Mouse (Mus musculus) c-Kit-negative CD71-positive TER-119-positive erythroid progenitor cells, embryonic 14.5 days (primary cell): ENCODE measurements around the gene Ckap2.

ENCODE experiments used
- DNase-seq: peaks from one replicate; pipeline ENCODE4 v3.0.0-alpha.2; 2013; ENCODE audit warnings: low read depth, low spot score

Gene Ckap2

DNA sequence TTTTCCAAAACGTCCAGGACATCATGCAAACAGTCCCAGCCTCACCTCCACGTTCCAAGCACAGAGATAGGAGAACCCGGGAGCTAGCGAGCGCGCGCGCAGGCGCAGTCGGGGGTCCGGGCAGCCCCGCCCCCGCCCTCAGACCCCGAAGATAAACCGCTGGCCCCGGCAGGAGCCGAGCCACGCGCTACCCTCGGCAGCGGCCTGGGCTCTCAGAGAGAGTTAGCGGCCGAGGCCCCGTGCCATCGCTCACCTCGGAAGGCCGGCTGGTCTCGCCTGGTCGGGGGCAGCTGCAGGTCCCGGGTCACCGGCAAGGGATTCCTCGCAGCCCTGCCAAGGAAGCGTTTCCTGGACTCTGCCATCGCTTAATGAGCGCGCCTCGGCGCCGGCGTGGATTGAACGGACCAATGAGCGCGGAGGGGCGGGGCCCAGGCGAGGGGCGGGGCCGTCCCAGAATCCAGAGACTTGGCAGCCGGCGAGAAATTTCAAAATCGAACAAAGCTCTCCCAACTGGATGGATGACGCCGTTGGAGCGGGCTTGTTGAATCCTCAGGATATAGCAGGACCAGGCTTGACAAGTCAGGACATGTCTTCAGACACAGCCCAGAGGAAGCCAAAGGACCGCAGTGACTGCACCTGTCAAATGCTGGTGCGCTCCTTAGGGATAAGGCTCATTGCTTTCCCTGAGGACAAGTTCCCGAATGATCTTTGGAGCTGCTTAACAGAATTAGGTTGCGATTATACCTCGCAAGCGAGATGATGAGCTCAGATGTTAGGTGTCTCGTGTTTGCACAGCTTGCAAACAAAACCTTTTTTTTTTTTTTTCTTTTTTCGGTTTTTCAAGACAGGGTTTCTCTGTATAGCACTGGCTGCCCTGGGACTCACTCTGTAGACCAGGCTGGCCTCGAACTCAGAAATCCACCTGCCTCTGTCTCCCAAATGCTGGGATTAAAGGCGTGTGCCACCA lies at the start of gene Ckap2:
Ckap2 (minus strand) TSS at position 389 of the 967 bp plus-strand sequence.
- peak; percentile 91 for DNase-seq

DNA sequence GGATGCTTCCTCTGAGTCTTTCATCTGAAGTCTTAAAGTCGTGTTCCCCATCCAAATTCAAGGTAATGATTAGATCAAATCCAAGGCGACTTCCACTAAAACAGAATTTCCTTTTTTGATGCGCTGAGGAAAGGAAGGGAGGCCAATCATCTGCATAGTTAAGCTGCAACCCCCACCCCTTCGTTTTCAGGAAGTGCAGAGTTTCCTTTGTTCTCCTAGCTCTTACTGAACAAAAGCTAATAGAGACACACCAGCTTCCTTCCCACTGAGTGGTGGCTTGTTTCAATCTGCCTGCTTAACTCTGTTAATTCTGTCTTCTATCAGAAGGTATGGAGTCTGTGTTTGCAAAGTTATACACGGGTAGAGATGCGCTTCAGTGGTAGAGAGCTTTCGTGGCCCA lies 43.0 kb upstream of the Ckap2 start:
- DNase-seq, result no peak

DNA sequence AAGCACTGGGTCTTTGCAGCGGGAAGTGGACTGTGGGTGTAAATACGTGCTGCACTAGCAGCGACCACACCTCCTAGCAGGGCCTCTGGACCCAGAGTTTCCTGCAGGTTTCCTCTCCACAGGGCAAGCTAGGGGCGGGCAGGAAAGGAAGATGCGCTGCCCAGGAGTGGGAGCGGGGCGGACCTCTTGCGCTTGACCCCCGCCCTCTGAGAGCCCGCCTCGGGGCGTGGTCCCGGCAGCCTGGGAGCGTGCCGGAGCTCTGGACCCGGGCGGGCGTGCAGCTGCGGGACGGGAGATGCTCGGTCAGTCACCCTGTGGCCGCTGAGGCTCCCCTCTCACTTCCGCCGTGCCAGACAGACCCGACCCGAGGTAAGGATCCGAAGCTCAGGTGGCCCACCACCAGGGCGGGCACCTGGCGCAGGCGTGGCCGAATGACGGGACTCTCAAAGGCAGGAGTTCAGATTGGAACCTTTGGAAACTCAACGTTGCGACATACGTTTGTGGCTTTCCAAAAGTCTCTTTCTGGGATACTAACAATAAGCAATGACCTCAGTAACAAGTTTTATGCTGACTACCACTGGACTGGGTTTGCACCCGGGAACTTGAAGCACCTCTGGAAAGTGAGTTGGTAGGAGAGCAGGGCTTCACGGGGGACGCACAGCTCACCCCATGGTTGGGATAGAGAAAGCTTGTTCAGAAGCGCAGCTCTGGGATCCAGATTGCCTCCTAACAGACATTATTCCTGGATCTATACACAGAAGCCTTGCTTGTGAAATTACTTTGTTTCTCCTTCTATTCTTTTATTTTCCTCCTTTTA lies 41.6 kb upstream of the Ckap2 start, which contains the start of gene Thsd1:
Thsd1 (plus strand) TSS at position 253 of the 817 bp plus-strand sequence.
- no peak for DNase-seq

DNA sequence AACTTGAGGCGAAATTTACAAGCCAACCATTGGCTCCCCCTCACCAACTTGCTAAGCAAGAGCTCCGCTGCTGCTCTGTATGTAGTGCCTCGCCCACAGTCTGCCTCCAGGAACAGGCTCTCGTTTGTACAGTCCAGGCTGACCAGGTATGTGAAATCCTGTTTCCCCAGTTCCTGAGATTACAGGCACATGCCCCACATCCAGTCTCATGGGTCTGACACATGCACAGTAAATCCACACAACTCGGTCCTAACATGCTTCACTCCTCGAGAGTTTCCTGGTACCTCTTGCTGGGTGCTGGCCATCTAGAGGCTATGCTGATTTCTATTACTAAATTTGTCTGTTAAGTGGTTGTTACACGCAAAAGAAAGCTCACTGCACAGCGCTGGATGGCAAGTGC lies 40.7 kb upstream of the Ckap2 start:
- no peak for DNase-seq

DNA sequence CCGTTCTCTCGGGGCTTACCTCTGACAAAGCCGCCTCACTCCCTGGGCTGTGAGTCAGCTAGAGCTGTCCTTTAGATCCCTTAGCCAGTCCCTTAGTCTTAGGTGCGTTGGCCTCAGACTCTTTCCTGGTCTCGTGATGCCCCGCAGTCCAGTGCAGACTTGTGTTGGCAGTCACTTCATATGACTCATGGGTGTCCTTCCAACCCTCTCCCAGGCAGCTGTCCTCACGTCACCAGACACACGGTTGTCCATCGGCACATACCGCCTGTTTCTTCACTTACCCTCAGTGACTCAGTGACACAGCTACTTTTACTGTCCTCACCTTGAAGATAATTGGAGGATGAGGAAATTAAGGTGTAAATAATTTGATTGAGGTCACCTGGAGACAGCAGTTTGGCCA lies 29.2 kb upstream of the Ckap2 start:
- DNase-seq, result no peak

DNA sequence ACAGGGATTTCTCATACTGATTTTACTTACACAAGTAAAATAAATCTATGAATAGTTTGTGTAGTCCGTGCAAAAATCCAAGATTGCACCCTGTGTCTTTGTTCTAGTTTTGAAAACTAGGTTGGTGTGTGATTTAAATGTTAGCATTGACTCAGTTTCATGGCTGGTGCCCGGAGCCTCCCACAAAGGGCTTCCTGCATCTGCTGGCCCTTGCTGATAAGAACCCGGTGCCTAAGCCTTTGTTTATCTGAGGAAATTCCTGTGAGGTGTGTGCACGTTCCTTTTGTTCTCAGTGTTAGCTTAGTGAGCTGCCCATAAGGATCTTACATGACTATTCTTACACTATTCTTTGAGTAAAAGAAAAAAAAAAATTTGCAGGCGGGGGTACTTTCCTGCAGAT lies 23.4 kb upstream of the Ckap2 start:
- DNase-seq, result no peak

DNA sequence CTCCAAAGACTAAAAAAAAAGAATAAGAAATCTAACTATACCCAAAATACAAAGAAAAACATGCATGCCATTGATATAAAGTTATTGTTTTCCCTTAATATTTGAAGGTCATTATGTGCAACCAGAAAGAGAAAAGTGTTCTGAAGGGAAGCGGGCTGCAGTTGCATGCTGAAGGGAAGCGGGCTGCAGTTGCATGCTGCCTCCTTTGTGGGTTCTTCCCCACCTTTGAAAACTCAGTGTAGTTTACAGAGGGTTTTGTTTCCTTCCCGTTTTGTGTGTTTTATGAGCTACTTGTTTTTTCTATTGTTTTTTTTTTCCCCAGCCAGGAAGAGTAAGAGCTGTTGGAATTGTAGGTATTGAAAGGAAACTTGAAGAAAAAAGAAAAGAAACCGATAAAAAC lies 21.9 kb upstream of the Ckap2 start:
- no peak for DNase-seq

DNA sequence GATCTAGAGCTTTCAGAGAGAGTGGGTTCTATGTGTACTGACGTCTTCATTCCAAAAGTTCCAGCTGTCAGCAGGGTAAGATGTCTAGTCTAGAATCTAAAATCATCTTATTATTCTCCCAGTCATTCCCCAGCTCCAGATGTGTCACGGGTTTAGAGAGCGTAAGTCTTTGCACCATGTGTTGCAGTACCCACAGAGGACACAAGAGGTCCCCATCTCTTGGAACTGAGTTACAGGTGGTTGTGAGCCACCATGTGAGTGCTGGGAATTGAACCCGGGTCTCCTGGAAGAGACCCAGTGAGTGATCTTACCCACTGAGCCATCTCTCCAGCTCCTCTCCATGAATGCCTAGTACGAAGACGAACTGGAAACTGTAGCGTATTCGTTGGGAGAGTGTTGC lies 13.9 kb upstream of the Ckap2 start:
- no peak for DNase-seq

DNA sequence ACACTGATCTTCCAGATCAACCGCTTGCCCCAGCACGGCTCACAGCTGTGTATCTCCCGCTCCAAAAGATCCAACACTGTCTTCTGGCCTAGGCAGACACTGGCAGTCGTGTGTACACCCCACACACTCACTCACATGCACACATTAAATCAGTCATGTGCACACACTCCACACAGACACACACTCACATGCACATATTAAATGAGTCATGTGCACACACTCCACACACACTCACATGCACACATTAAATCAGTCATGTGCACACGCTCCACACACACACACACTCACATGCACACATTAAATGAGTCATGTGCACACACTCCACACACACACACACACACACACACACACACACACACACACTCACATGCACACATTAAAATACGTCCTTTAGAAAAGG lies 12.3 kb upstream of the Ckap2 start:
- DNase-seq, result no peak

DNA sequence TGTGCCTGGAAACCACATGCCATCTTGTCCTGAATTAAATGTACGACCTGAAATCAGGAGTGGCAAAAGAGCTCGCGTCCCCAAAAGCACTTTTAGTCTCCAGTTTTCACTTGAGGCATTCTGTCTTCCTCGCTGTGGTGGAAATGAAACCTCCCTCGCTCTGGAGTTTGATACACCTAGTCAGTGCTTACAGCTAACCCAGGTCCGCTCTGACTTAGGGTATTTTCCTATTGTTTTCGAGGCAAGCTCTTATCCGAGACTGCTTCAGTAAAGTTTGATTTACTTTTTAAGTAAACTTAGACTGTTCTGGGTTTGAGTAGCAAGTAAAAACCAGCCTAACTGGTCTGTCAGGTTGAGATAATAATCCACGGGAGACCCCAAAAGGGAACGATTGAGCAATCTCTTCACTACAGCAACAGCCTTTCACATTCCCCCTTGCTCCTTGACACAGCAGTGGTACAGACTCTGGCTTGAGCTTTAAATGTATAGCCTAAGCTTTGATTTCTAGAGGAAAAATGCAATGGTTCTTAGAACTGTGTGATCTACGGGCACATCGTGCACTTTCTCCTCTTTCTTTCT lies 7.9 kb upstream of the Ckap2 start:
- no peak for DNase-seq

DNA sequence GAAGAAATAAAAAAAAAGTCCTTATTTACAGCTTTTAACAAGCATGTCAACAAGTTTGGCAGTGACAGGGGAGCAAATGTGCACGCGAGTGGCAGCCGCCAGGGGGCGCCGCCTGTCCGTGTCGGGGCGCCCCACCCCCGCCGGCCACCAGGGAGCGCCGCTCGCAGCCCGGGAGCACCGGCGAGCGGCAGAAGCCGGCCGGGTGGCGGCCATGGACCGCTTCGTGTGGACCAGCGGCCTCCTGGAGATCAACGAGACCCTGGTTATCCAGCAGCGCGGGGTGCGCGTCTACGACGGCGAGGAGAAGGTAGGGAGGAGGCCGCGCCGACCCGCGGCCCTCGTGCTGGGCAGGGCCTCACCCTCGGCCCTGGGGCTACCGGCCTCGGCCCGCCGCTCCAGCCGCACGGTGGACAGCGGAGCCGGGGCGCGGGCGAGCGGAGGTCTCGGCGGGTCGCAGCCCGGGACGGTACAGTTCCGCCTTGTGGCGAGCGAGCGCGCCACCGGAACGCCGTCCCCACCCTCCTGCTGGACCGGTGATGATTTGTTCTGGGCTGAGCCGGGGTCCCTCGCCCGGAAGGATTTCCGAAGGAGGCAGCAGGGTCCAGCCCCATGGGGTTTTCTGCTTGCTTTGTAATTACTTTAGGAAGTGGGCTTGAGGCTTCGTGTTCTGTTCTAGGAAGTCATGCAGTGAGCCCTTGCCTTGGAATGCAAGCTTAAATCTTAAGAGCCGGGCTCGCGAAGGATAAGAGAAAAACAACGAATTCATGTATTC lies 7.2 kb upstream of the Ckap2 start, which contains the start of gene Vps36:
Vps36 (plus strand) TSS at position 150 of the 772 bp plus-strand sequence.
- peak; percentile 77 for DNase-seq

DNA sequence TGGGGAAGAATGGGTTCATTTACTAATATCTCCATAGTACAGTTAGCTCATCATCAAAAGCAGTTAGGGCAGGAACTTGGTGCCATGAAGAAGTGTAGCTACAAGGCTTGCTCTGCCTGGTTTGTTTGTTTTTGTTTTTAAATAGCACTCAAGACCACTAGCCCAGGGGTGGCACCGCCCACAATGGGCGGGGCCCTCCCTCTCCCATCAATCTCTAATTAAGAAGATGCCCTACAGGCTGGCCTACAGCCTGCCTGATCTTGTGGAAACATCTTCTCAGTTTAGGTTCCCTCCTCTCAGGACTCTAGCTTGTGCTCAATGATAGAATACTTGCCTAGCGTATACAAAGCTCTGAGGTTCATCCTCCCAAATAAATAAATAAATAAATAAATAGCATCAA lies 735 bp downstream of the Ckap2 start:
- peak; percentile 66 for DNase-seq

DNA sequence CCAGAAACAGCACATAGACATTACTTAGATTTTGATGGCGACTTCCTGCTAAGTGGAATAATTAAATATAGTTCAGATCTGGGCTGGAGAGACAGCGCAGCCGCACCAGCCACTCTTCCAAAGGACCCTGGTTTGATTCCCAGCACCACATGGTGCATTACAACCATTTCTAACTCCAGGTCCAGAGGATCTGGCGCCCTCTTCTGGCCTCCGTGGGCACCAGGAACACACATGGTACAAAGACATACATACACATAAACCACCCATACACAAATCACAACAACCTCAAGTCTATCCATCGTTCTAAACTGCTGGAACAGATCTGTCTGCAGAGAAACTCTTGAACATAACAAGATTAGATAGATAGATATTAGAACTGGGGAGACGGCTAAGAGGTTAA lies 9.7 kb downstream of the Ckap2 start:
- DNase-seq, result no peak

DNA sequence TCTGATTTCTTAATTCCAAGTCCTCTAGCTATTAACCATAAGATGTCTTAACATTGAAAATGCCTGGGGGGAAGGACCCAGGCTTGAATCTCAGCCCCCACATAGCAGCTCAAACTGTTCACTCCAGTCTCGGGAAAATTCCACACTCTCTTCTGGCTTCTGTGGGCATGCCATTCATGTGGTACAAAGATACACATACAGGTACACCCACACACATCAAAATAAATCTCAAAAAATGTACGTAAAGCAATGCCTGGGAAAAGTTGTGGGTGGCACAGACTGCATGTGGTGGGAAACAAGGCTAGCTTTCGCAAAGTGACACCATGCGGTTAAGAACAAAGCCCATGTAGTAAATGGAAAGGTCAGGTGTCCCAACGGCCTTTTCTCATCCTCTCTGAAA lies 16.5 kb downstream of the Ckap2 start:
- DNase-seq, result no peak

DNA sequence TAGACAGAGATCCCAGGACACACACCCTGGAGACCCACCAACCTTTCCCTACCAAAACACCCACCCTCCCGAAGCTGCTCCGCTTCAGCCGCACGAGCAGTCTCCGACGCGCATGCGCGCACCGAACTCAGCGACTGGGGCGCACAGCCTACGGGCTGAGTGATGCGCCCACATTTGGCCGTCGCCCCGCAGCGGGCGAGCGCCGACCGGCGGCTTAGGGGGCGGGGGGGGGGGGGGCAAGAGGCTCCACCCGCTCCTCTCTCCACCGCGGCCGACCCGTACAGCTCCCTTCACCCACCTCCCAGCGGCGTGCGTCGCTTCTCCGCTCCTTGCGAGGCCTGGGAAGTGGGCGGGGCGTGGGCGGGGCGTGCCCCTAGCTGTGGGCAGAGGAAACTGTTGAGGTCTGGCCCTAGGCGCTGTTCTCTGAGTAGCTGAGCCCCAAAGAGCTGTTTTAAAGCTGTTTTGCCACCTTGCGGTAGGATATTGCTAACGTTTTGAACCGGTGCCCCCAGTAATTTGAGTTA lies 19.5 kb downstream of the Ckap2 start, which contains the start of gene Nek3:
Nek3 (minus strand) TSS at position 356 of the 524 bp plus-strand sequence.
- peak; percentile 59 for DNase-seq

DNA sequence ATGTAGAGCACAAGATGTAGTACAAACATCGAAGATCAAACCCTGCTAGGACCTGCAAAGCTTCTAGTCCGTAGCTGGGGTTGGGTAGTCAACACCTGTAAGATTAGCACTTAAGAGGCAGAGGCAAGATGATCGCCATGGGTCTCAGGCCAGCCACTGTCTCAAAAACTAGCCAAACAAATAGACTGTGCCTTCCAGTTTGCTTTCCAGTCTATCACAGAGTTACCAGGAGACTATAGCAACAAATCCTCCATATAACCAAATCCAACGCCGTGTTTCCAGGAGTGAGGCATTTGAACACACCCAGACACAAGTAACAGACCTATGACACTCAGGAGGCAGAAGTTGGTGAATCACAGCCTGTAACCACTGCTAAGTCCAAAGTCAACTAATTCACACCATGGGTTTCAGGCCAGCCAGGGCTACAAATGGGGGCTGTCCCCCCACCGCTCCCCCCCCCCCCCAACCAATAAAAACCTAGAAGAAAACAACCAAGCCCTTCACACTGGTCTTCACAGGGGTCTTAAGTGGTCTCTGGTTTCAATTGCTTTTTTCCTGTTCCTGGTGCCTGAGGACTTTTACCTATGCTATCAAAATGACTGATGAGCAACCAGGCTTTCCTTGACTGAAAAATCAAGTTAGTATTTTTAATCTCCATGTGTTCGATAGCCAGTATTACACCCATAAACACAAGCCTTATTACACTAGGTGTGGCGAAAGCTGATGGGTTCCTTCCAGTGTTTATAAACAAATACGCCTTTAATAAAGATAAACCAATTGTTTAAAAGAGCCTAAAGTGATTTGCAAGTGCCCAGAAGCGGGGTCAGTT lies 20.2 kb downstream of the Ckap2 start:
- no peak for DNase-seq

DNA sequence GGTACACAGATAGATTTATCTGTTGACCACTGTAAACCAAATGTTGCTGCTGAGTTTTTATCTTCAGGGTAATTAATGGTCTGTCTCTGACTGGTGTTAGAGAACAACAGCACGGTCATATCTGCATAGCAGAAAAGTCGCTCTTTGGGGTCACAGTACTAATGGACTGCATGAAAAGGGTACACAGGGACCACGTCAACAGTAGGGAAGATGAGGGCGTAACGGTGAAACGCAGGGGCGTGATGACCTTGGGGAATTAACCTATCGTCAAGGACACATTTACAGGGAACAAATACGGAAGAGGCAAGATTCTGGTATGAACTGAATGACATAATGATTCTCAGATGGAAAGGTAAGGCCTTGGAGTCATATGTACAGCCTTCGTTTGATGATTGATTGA lies 21.2 kb downstream of the Ckap2 start:
- no peak for DNase-seq

DNA sequence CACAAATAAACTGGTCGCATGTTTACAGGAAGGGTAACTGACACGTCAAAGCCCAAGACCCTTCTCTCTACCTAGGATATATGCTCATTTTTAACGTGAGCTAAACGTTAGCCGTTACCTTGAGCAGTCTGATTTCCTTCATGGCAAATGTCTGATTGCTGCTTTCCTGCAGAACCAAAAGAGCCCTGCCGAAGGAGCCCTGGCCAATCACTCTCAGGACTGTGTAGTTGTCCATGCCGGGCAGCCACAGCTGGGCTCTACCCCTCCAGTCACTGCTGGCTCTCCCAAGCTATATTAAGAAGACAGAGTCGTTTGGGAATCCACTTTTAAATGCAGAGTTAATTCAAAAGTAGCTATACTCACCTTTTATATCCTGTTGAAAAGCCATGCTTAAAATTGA lies 23.4 kb downstream of the Ckap2 start:
- DNase-seq, result no peak

DNA sequence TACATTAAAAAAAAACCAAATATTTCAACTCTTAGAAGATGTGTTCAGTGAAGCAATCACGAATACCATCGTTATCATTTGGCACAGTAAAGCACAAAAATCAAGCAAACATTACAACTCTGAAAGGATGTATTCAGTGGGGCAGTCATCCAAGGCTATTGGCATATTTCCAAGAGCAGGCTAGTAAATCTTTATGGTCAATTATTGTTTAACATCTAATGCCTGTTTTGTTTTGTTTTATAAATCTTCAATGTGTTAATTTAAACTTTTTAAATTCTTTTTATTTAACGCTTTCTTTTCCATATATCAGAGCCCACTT lies 35.3 kb downstream of the Ckap2 start:
- DNase-seq, result no peak

DNA sequence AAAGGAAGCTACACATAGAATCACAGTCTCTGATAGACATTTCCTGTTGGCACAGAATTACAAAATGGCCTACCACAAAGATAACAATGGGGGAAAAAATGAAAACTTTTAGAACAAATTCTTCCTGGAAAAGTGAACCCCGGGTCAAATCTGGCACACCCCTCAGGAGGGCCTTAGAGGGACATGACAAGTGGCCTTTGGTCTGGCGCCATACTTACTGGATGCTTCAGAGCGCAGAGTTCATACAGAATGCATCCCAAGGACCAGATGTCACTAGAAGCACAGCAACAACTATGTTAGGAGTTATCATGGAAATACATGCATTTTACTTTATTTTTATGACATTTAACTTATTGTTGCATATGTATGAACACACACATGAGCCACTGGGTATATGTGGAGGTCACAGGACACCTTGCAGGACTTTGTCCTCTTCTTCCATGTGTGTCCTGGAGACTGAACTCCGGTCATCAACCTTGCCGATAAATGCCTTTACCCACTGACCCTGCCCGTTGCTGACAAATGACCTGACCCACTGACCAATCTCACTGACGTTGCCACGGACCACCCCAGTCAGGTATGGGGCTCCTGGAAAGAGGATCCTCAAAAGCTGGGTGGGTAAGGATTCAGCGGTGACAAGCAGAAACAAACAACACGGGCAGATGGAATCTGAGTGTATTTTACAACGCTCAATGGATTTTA lies 35.8 kb downstream of the Ckap2 start:
- no peak for DNase-seq
